Mouse (Mus musculus) small intestine, adult 2 months (tissue): Measurements from ENCODE around the gene Meox1. TPM values are rescaled to one million over a fixed set of nuclear protein-coding genes. Genes with fewer than 3 reads are reported as not detected.

Experiments used
- H3K27ac ChIP-seq: fragments of 200-500 bp; 2 replicates; pipeline ENCODE4 v1.5.1; 2012; ENCODE audit warnings: low read depth, low read length, control low read depth, inconsistent platforms; ENCODE audit not compliant: insufficient read depth
- H3K27me3 ChIP-seq: fragments of 200-500 bp; 2 replicates; pipeline ENCODE4 v1.6.1; 2012; ENCODE audit warnings: mild to moderate bottlenecking, moderate library complexity, low read length, inconsistent platforms; ENCODE audit not compliant: control insufficient read depth, insufficient read depth
- H3K36me3 ChIP-seq: fragments of 200-500 bp; 2 replicates; pipeline ENCODE4 v1.6.1; 2012; ENCODE audit warnings: mild to moderate bottlenecking, low read length, control low read depth, inconsistent platforms; ENCODE audit not compliant: control insufficient read depth, insufficient read depth
- H3K4me1 ChIP-seq: fragments of 200-500 bp; 2 replicates; pipeline ENCODE4 v1.6.1; 2012; ENCODE audit warnings: low read length, inconsistent platforms, mixed read lengths; ENCODE audit not compliant: control insufficient read depth, insufficient read depth, insufficient read length
- H3K4me3 ChIP-seq: fragments of 200-500 bp; 2 replicates; pipeline ENCODE4 v1.5.1; 2012; ENCODE audit warnings: low read depth, mild to moderate bottlenecking, control low read depth, inconsistent platforms, low read length, moderate library complexity
- CTCF ChIP-seq: fragments of 200-500 bp; IDR thresholded peaks from 2 replicates; pipeline ENCODE4 v1.5.1; 2012; ENCODE audit warnings: low read depth, mild to moderate bottlenecking, control low read depth, inconsistent platforms, low read length, moderate library complexity, mixed read lengths; ENCODE audit not compliant: insufficient replicate concordance, insufficient read length; ENCODE audit errors: extremely low read depth
- POLR2A ChIP-seq: fragments of 200-500 bp; IDR thresholded peaks from 2 replicates; pipeline ENCODE4 v1.6.1; 2012; ENCODE audit warnings: low read depth, mild to moderate bottlenecking, control low read depth, inconsistent platforms, low read length, moderate library complexity
- WGBS: fragments of 180-500 bp; shearing (Covaris S2); methylation state at CpG from one replicate; pipeline ENCODE4 v1.1.7; 2018; 5-methylcytosine and 5-hydroxymethylcytosine counted together
- polyA plus RNA-seq: library from polyadenylated mRNA; depleted of rRNA; stranded (reverse); fragments of >200 nt; gene quantifications from 2 replicates; pipeline ENCODE4 v1.2.3, GENCODE M21; 2012

The Meox1 gene
- polyA plus RNA-seq, 1 experiment: 0.65 TPM

DNA sequence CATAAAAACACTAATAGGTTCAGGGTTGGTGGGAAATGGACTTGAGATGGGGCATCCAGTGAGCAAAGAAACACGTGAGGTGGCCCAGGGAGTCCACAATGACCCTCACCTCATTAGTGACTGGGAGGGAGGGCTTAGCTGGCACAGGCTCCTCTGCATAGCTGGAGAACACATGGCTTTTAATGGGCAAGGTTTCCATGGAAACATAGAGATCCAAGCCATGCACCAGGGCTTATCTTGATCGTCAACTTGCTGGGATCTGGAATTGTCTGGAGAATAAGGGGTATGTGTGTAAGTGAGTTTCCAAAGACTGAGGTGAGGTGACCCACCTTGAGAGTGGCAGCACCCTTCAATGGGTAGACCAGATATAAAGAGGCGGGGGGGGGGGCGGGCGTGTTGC lies 19.2 kb downstream of the Meox1 start:
- Histone ChIP-seq H3K36me3 (no peaks in the 10 kb centered on the region), H3K4me1 (peaks cover 3% of the 10 kb centered on the region; the same call in 1 of the 2 replicates), H3K27me3 (no peaks in the 10 kb centered on the region), H3K27ac (no peak overlapping the region), H3K4me3 (no peak overlapping the region)
- no peak for TF ChIP-seq CTCF
- WGBS: 69% methylated on average over 5 of the region's 5 CpGs

DNA sequence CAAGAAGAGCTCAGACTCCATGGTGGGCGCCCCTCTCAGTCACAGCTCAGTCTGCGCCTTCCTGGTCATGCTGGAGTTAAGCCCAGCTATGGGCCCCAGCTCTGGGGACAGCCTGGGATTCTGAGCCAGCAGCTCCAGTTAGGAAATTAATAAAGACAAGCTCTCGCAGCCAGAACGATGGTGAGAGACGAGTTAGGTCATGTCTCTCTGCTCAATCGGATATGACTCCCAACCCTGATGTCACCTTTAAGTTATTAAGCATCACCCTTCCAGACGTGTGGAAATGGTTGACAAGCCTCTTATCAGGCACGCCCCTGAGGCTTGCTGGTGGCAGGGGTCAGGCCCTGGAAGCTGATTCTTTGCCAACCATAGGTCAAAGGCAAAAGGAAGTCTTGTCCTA lies 20.3 kb downstream of the Meox1 start:
- 46% methylated on average over 8 of the region's 8 CpGs for WGBS
- no peaks in the 10 kb centered on the region for H3K4me1 ChIP-seq
- no peaks in the 10 kb centered on the region for H3K36me3 ChIP-seq
- no peaks in the 10 kb centered on the region for H3K27me3 ChIP-seq
- no peak overlapping the region for H3K4me3 ChIP-seq
- TF ChIP-seq CTCF (no peak), POLR2A (no peak)
- no peak overlapping the region for H3K27ac ChIP-seq

DNA sequence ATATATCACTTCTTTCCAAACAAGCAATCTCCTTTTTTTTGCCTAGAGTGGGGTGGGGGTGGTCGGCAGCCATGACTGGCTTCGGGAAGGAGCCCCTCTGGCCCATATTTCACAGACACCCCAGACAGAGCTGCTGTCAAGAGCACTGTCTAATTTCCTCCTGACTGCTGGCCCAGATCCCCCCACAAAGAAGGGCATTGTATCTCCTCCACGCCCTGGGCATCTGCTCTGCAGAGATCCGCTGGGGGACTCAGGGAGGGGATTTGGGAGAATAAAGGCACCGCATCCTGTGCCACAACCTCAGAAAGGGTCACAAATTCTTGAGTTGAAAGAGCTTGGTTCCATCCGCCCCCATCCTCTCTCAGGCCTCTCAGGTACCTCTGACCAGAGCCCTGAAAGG lies 22.7 kb downstream of the Meox1 start:
- Histone ChIP-seq H3K36me3 (no peaks in the 10 kb centered on the region), H3K27me3 (no peaks in the 10 kb centered on the region), H3K4me1 (no peaks in the 10 kb centered on the region), H3K27ac (no peak overlapping the region), H3K4me3 (no peak overlapping the region)
- 81% methylated on average over 6 of the region's 6 CpGs for whole genome bisulfite sequencing
- TF ChIP-seq POLR2A (no peak), CTCF (no peak)

DNA sequence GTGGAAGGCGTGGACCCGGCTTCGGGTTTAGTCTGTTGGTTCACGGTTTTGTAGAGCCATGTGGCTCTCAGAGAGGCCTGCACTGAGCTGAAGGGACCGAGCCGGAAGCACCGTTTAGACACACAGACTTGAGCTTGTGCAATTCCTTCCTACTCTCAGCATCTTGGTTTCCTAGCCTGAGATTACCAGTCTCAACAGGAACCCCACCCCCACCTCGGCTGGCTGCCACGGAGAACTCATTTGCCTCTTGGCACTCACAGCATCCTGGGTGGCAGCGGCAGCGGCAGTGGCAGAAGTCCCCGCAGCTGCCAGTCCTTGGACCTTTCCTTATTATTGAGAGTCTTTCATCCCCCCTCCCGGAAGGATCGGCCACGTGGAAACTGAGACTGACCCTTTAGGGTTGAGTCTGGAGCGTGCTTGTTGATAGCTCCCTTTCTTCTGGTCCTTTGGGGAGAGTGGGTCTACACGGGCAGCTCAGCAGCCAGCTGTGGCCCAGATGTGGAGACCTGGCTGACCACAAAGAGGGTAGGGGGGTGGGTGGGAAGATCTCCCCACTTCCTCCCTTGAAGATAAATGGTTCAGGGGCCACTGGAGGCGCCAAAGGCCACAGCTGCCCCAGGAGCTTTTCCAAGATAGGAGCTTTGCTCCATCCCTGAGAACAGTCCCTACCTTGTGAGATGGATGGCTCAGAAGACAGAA lies 24.0 kb downstream of the Meox1 start:
- H3K36me3 ChIP-seq: no peaks in the 10 kb centered on the region
- no peaks in the 10 kb centered on the region for H3K27me3 ChIP-seq
- 52% methylated on average over 18 of the region's 18 CpGs for WGBS
- no peak overlapping the region for H3K27ac ChIP-seq
- no peak overlapping the region; the same call in 1 of the 2 replicates for H3K4me3 ChIP-seq
- no peaks in the 10 kb centered on the region for H3K4me1 ChIP-seq
- no peak for TF ChIP-seq POLR2A
- TF ChIP-seq CTCF: no peak

DNA sequence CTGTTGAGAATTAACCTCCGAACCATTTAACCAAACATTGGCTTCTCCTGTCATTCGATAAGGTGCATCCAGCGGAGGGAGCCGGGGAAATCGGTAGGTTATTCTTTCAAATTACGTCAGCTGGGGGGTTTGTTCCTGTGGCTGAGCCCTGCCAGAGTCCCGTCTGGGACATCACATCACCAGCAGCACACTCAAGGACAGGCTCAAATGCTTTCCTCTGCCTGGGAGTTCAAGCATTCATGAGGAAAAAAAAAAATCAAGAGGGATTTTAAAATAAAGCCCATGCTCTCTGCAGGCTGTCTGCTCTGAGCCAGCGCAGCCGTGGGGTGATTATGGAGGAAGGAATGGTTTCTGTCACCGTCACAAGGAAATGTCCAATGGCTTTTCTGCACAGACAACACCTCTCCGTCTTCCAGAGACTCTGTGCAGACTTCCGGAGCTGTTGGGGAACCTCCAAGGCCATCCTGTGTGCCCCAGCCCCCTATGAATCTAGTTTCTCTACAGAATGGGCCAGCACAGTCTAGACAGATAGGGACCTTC lies 26.6 kb downstream of the Meox1 start:
- Histone ChIP-seq H3K27me3 (no peaks in the 10 kb centered on the region), H3K4me1 (no peaks in the 10 kb centered on the region), H3K4me3 (no peak overlapping the region), H3K27ac (no peak overlapping the region), H3K36me3 (no peaks in the 10 kb centered on the region)
- TF ChIP-seq CTCF (no peak), POLR2A (no peak)
- 73% methylated on average over 12 of the region's 12 CpGs for WGBS

DNA sequence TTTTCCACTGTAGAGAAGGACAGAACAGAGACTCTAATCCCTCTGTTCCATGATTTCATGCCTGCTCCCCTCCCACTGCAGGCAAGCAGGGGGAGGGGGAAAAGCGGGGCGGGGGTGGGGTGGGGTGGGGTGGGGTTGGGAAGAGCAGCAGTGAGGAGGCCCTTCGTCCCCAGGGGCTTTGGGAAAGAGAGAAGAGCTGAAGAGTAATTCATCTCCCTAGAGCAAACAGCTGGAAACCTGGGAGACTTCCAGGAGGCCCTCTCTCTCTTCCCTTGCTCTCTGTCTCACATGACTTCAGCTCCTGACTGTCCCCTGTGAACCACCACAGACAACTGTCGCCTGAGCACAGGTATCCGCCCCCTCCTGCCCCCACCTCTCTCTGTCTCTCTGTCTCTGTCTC lies 35.4 kb downstream of the Meox1 start:
- WGBS: 23% methylated on average over 4 of the region's 5 CpGs
- TF ChIP-seq POLR2A: no peak
- TF ChIP-seq CTCF: no peak
- H3K27ac ChIP-seq: no peak overlapping the region
- H3K36me3 ChIP-seq: no peaks in the 10 kb centered on the region
- no peak overlapping the region for H3K4me3 ChIP-seq
- H3K4me1 ChIP-seq: no peaks in the 10 kb centered on the region
- no peaks in the 10 kb centered on the region for H3K27me3 ChIP-seq

DNA sequence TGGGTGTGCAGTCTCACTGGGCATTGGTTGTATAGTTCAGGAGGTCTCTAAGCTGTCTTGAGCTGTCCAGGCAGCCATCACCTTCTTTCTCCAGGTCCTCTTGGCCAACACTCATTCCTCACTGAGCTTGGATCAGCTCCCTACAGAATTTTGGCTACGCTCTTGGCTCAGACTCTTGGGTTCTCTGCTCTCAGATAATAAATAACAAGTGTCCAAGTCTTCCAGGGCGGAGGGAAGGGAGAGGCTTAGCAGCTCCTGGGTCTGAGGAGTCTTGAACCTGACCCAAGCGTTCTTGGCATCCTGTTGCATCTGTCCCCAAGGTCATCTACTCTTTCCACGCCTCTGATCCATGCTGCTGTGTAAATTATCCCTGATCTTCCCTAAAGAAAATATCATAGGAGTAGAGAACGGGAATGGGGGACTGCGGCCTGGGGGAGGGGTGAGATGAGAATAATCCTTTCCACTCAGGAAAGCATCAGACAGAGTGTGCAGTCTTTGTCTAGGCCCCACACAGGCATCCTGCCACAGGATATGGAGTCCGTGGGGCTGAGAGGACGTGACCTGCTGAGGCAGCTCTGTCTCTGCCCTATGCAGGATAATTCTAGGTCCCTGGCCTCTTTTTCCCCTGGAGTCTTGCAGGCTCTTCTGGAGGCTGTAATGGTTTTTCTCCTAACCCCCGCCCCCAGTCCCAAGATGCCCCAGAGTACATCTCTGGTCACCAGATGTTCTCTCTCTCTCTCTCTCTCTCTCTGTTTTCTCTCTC lies 38.0 kb downstream of the Meox1 start:
- Histone ChIP-seq H3K4me1 (no peaks in the 10 kb centered on the region), H3K36me3 (no peaks in the 10 kb centered on the region), H3K27ac (no peak overlapping the region), H3K4me3 (no peak overlapping the region), H3K27me3 (no peaks in the 10 kb centered on the region)
- WGBS: 65% methylated on average over 9 of the region's 9 CpGs
- no peak for TF ChIP-seq POLR2A
- TF ChIP-seq CTCF: no peak
